Mouse (Mus musculus): ENCODE measurements at regions not wholly inside any gene's neighbourhood (a gene's known extent, or its start where the extent isn't known, plus 50 kb on each side); places are given as distances from the start of the nearest gene placed in this dataset.
A peak's percentile ranks its signal among the peaks of the same experiment; 100 is the strongest.
"Not testable (repeated sequence)": the region's sequence is repeated elsewhere in the genome, so short reads cannot be mapped to it uniquely, and the experiment has no call there.

GRCm38 (mm10) chr6:66399091-66399755 is 136.0 kb upstream of the Mad2l1 start:
- DNase-seq = no peak

- DNase-seq = no peak
These were observed 133.7 kb upstream of the Mad2l1 start for GRCm38 (mm10) chr6:66401468-66401867.

- DNase-seq = no peak
These were observed 133.2 kb upstream of the Mad2l1 start for GRCm38 (mm10) chr6:66401868-66402440.

GRCm38 (mm10) chr6:66414822-66415221 is 120.4 kb upstream of the Mad2l1 start:
- DNase-seq = no peak

- no peak for DNase-seq
These were observed 115.6 kb upstream of the Mad2l1 start for GRCm38 (mm10) chr6:66419452-66420041.

GRCm38 (mm10) chr6:66428370-66428769 is 106.8 kb upstream of the Mad2l1 start:
- DNase-seq = no peak

- not testable (repeated sequence) for DNase-seq
These were observed 84.8 kb upstream of the Mad2l1 start for GRCm38 (mm10) chr6:66450408-66450807.

- no peak for DNase-seq
These were observed 77.0 kb upstream of the Mad2l1 start for GRCm38 (mm10) chr6:66458172-66458571.

GRCm38 (mm10) chr6:66464540-66464939 is 70.7 kb upstream of the Mad2l1 start:
- DNase-seq = no peak

- no peak for DNase-seq
These were observed 69.9 kb upstream of the Mad2l1 start for GRCm38 (mm10) chr6:66465137-66465853.

GRCm38 (mm10) chr6:66466757-66467156 is 68.4 kb upstream of the Mad2l1 start:
- DNase-seq = no peak

- DNase-seq = no peak
These were observed 64.5 kb upstream of the Mad2l1 start for GRCm38 (mm10) chr6:66470627-66471249.

- no peak for DNase-seq
These were observed 63.4 kb upstream of the Mad2l1 start for GRCm38 (mm10) chr6:66471786-66472185.

- DNase-seq = no peak
These were observed 62.5 kb upstream of the Mad2l1 start for GRCm38 (mm10) chr6:66472697-66473096.

- no peak for DNase-seq
These were observed 57.6 kb upstream of the Mad2l1 start for GRCm38 (mm10) chr6:66477575-66477974.

GRCm38 (mm10) chr6:66478326-66478964 is 56.7 kb upstream of the Mad2l1 start:
- DNase-seq = no peak

GRCm38 (mm10) chr6:66479576-66479975 is 55.6 kb upstream of the Mad2l1 start:
- no peak for DNase-seq

GRCm38 (mm10) chr6:66480207-66480606 is 55.0 kb upstream of the Mad2l1 start:
- DNase-seq = peak; percentile 9

- DNase-seq = no peak
These were observed 52.4 kb upstream of the Mad2l1 start for GRCm38 (mm10) chr6:66482797-66483196.
